Comparison of ENCODE assay signal across 8 mouse cellular contexts in the genomic region with DNA sequence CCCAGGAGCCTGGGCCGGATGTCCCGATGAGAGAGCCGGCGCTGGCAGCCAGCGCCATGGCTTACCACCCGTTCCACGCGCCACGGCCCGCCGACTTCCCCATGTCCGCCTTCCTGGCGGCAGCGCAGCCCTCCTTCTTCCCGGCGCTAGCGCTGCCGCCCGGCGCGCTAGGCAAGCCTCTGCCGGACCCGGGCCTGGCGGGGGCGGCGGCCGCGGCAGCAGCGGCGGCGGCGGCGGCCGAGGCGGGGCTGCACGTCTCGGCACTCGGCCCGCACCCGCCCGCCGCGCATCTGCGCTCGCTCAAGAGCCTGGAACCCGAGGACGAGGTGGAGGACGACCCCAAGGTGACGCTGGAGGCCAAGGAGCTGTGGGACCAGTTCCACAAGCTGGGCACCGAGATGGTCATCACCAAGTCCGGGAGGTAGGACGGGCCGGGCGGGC. TPM values are rescaled to one million over a fixed set of nuclear protein-coding genes. Genes with fewer than 3 reads are reported as not detected.
DNase-seq lines count a peak whose midpoint lies in the region; ATAC-seq and TF ChIP-seq lines count a peak whose summit lies in the region.

No protein-coding gene starts in this region.

- TF ChIP-seq CTCF in liver, embryonic 14.5 days (IDR thresholded peaks at IDR 0.05; ENCODE audit: low read depth) = no peak
- no peak for TF ChIP-seq CTCF in thymus, adult 2 months (IDR thresholded peaks at IDR 0.05; ENCODE audit: borderline replicate concordance, control insufficient read depth, extremely low read depth, insufficient read depth, low read length, poor library complexity)

- no peaks in the 10 kb centered on the region for H3K4me1 ChIP-seq in liver, embryonic 14.5 days (replicated peaks; ENCODE audit: control insufficient read depth in 2 of 2, insufficient read depth in 2 of 2, low read length in 1 of 2)
- peaks cover 27% of the 10 kb centered on the region; the same call in 1 of the 2 replicates for H3K4me1 ChIP-seq in stomach, embryonic 14.5 days (ENCODE audit: control insufficient read depth, insufficient read depth, low read length)
- H3K4me1 ChIP-seq in thymus, adult 2 months (replicated peaks; ENCODE audit: control insufficient read depth, insufficient read depth, low read length) = peaks cover 3% of the 10 kb centered on the region; the same call in 1 of the 2 replicates

- no peak for TF ChIP-seq POLR2A in thymus, adult 2 months (IDR thresholded peaks at IDR 0.05; ENCODE audit: control insufficient read depth, extremely low read depth, insufficient read depth, low read length, poor library complexity)

- intact Hi-C loops in heart, postnatal 36 days (cut with DNase I) = no loop called here

- peaks cover 100% of the 10 kb centered on the region for H3K27me3 ChIP-seq in liver, embryonic 14.5 days (ENCODE audit: control insufficient read depth, insufficient read depth, low read length)
- peaks cover 19% of the 10 kb centered on the region for H3K27me3 ChIP-seq in stomach, embryonic 14.5 days (ENCODE audit: control insufficient read depth, insufficient read depth, low read length)
- H3K27me3 ChIP-seq in thymus, adult 2 months (ENCODE audit: control insufficient read depth, insufficient read depth, low read length) = peaks cover 52% of the 10 kb centered on the region

- ATAC-seq in liver, embryonic 14.5 days (ENCODE audit: insufficient read depth) = no peak
- ATAC-seq in stomach, embryonic 14.5 days (ENCODE audit: insufficient number of reproducible peaks, insufficient read depth, low FRiP score, low read depth) = no peak

- peak overlapping the region; percentile 32 to 41 for H3K4me3 ChIP-seq in liver, embryonic 14.5 days (ENCODE audit: insufficient read depth in 1 of 2, low read depth in 2 of 2, low read length in 2 of 2)
- peak overlapping the region; percentile 59 for H3K4me3 ChIP-seq in stomach, embryonic 14.5 days (ENCODE audit: low read depth, low read length)
- no peak overlapping the region for H3K4me3 ChIP-seq in thymus, adult 2 months (ENCODE audit: control insufficient read depth, insufficient read depth, low read length)

- no peaks in the 10 kb centered on the region for H3K9me3 ChIP-seq in liver, embryonic 14.5 days (ENCODE audit: control insufficient read depth, low read length)
- H3K9me3 ChIP-seq in stomach, embryonic 14.5 days (ENCODE audit: control insufficient read depth, low read depth, low read length) = no peaks in the 10 kb centered on the region

- under 1% methylated on average over 48 of the region's 54 CpGs for WGBS in liver, embryonic 14.5 days (ENCODE audit: insufficient replicate concordance)
- WGBS in stomach, embryonic 14.5 days = under 1% methylated on average over 48 of the region's 54 CpGs
- WGBS in thymus, adult 2 months = 1% methylated on average over 53 of the region's 54 CpGs

- H3K27ac ChIP-seq in liver, embryonic 14.5 days = no peak overlapping the region
- H3K27ac ChIP-seq in stomach, embryonic 14.5 days (ENCODE audit: low read length) = peak overlapping the region; percentile 78
- no peak overlapping the region for H3K27ac ChIP-seq in thymus, adult 2 months (ENCODE audit: control insufficient read depth, insufficient read depth, low read length)

- no peak overlapping the region for H3K9ac ChIP-seq in liver, embryonic 14.5 days (replicated peaks)
- peak overlapping the region; percentile 81 for H3K9ac ChIP-seq in stomach, embryonic 14.5 days (replicated peaks; ENCODE audit: low read depth, low read length)

- DNase-seq in adrenal gland, postnatal 14 days = peak; percentile 72
- DNase-seq in adrenal gland, postnatal 4 days (ENCODE audit: low spot score in 2 of 2) = no peak
- DNase-seq in NIH3T3 (ENCODE audit: low read depth) = peak; percentile 50
- DNase-seq in heart, postnatal 36 days = peak; percentile 52 to 62
- DNase-seq in liver, embryonic 14.5 days (ENCODE audit: low read depth in 3 of 3, low spot score in 3 of 3) = no peak
- DNase-seq in thymus, adult 2 months = no peak
- no peak for DNase-seq in cerebellum, postnatal 25 days

- TF ChIP-seq EP300 in liver, embryonic 14.5 days (IDR thresholded peaks at IDR 0.05; ENCODE audit: low read depth) = no peak

- no peaks in the 10 kb centered on the region for H3K36me3 ChIP-seq in liver, embryonic 14.5 days (replicated peaks; ENCODE audit: control insufficient read depth, insufficient read depth, low read depth)
- H3K36me3 ChIP-seq in stomach, embryonic 14.5 days (ENCODE audit: control insufficient read depth, insufficient read depth, low read length) = peaks cover 5% of the 10 kb centered on the region; the same call in 1 of the 2 replicates
- no peaks in the 10 kb centered on the region for H3K36me3 ChIP-seq in thymus, adult 2 months (ENCODE audit: control insufficient read depth, insufficient read depth, low read length)

- peak overlapping the region; percentile 53 for H3K4me2 ChIP-seq in liver, embryonic 14.5 days (ENCODE audit: low read depth)
- peak overlapping the region; percentile 87 for H3K4me2 ChIP-seq in stomach, embryonic 14.5 days (replicated peaks; ENCODE audit: low read depth, low read length)

RNA-seq across cellular contexts. Expression of gene Tbx2, which starts 0.8 kb away (rescaled TPM):
- 26.3 and 28.3 TPM in 2 replicates for total RNA-seq in adrenal gland, postnatal 14 days (2021)
- 10 to 100 TPM; 63.3 TPM for total RNA-seq in adrenal gland, postnatal 4 days (2021)
- 1 to 10 TPM; 6.2 to 6.9 TPM for total RNA-seq in heart, postnatal 36 days (2021)
- polyA plus RNA-seq in liver, embryonic 14.5 days (2012; rRNA removed) = 0.97 and 1.3 TPM in 2 replicates
- polyA plus RNA-seq in liver, embryonic 14.5 days (2014; fragmentation: Nextera tagmentation; extraction: Ambion mirVana) = 0.15 and 0.29 TPM in 2 replicates
- 5.8 and 6.8 TPM in 2 replicates for polyA plus RNA-seq in stomach, embryonic 14.5 days (2014; fragmentation: Nextera tagmentation; extraction: Ambion mirVana)
- polyA plus RNA-seq in thymus, adult 2 months (2012; rRNA removed) = 2.7 and 3.5 TPM in 2 replicates

RNA-seq across cellular contexts. Expression of gene Gm11444, which starts 17.0 kb away (rescaled TPM):
- not detected in 2 replicates for total RNA-seq in adrenal gland, postnatal 14 days (2021)
- not detected for total RNA-seq in adrenal gland, postnatal 4 days (2021)
- not detected for total RNA-seq in heart, postnatal 36 days (2021)
- not detected in 2 replicates for polyA plus RNA-seq in liver, embryonic 14.5 days (2012; rRNA removed)
- not detected in 2 replicates for polyA plus RNA-seq in liver, embryonic 14.5 days (2014; fragmentation: Nextera tagmentation; extraction: Ambion mirVana)
- not detected in 2 replicates for polyA plus RNA-seq in stomach, embryonic 14.5 days (2014; fragmentation: Nextera tagmentation; extraction: Ambion mirVana)
- polyA plus RNA-seq in thymus, adult 2 months (2012; rRNA removed) = not detected in 2 replicates

RNA-seq across cellular contexts. Expression of gene Tbx4, which starts 53.1 kb away (rescaled TPM):
- total RNA-seq in adrenal gland, postnatal 14 days (2021) = not detected in 2 replicates
- total RNA-seq in adrenal gland, postnatal 4 days (2021) = not detected
- not detected for total RNA-seq in heart, postnatal 36 days (2021)
- polyA plus RNA-seq in liver, embryonic 14.5 days (2012; rRNA removed) = 0.08 TPM in 1 of 2 replicates, not detected in the other
- polyA plus RNA-seq in liver, embryonic 14.5 days (2014; fragmentation: Nextera tagmentation; extraction: Ambion mirVana) = 0.04 TPM in 1 of 2 replicates, not detected in the other
- not detected in 2 replicates for polyA plus RNA-seq in stomach, embryonic 14.5 days (2014; fragmentation: Nextera tagmentation; extraction: Ambion mirVana)
- 0.06 and 0.08 TPM in 2 replicates for polyA plus RNA-seq in thymus, adult 2 months (2012; rRNA removed)

Comparison
In these comparisons a context has a peak if more than half of its experiments do, and no peak if none do; other contexts are left out.
1. DNase-seq: peak in adrenal gland, postnatal 14 days (single experiment), NIH3T3 (single experiment) and heart, postnatal 36 days (2 of 2); none in adrenal gland, postnatal 4 days (0 of 2), liver, embryonic 14.5 days (0 of 3), thymus, adult 2 months (single experiment) and cerebellum, postnatal 25 days (0 of 2).